In the genomic region with DNA sequence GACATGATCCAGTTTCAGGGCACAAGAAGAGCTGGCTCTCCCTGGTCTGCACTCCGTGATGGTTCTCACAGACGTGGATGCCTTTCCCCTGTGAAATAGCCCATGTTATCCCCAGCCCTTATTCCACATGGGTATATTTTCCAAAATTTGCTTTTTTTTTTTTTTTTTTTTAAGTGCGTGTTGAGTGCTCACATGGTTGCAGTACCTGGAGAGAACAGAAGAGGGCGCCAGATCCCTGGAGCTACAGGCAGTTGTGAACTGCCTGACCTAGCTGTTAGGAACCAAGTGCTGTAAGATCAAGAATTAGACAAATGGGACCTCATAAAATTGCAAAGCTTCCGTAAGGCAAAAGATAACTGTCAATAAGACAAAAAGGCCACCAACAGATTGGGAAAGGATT, we compare ENCODE assay signal across 9 mouse cellular contexts. TPM values are rescaled to one million over a fixed set of nuclear protein-coding genes. Genes with fewer than 3 reads are reported as not detected.
A peak's percentile ranks its signal among the peaks of the same experiment; 100 is the strongest.
DNase-seq lines count a peak whose midpoint lies in the region; ATAC-seq lines count a peak whose summit lies in the region.
"Had no signal": no experiment of that assay in that cellular context is flagged by ENCODE, and none has a peak within 500 bp of the region (broad histone marks: within the 10 kb centered on the region; RNA-seq: fewer than 3 reads in every experiment).

No protein-coding gene starts in this region.

- no peak overlapping the region for H3K27ac ChIP-seq in neural tube, embryonic 15.5 days (replicated peaks)

- no peaks in the 10 kb centered on the region for H3K36me3 ChIP-seq in neural tube, embryonic 15.5 days

- H3K4me1 ChIP-seq in neural tube, embryonic 15.5 days, result peaks cover 34% of the 10 kb centered on the region

- peak; percentile 60 for DNase-seq in heart, postnatal 4 days
- DNase-seq in heart, adult 9 months (ENCODE audit: low spot score in 2 of 2), result no peak
- DNase-seq in CD4-positive helper T cell, adult 2 months (ENCODE audit: low read depth, low spot score), result peak; percentile 57
- DNase-seq in T-cell, adult 2 months (ENCODE audit: low spot score), result peak; percentile 44
- DNase-seq in lung, postnatal 10 days, result peak; percentile 47
- no peak for DNase-seq in cerebellum, adult 8-10 months
- DNase-seq in gastrocnemius, adult 18-20 months (ENCODE audit: low spot score), result no peak

- 85% methylated on average over 5 of the region's 5 CpGs for WGBS in neural tube, embryonic 15.5 days

- no peak for ATAC-seq in neural tube, embryonic 15.5 days (ENCODE audit: low FRiP score)

- H3K9me3 ChIP-seq in neural tube, embryonic 15.5 days (replicated peaks), result no peaks in the 10 kb centered on the region

- no peak overlapping the region for H3K4me3 ChIP-seq in neural tube, embryonic 15.5 days (replicated peaks)
- H3K4me3 ChIP-seq: myocyte had no signal

- no peaks in the 10 kb centered on the region for H3K27me3 ChIP-seq in neural tube, embryonic 15.5 days (replicated peaks)

- H3K4me2 ChIP-seq in neural tube, embryonic 15.5 days, result no peak overlapping the region

- no peak overlapping the region for H3K9ac ChIP-seq in neural tube, embryonic 15.5 days (replicated peaks)

RNA-seq across cellular contexts. Expression of a gene that starts 38.8 kb away (rescaled TPM):
- total RNA-seq in heart, postnatal 4 days (2021), result 10 to 100 TPM; 34.9 to 35.9 TPM
- 100 to 1,000 TPM in 1 of 2 experiments, 10 to 100 TPM in 1; 87.0 to 114 TPM for total RNA-seq in gastrocnemius, adult 18-20 months (2021)
- polyA plus RNA-seq in neural tube, embryonic 15.5 days (2015; fragmentation: Nextera tagmentation; extraction: Ambion mirVana), result 22.3 and 22.7 TPM in 2 replicates

Comparison
In these comparisons a context has a peak if more than half of its experiments do, and no peak if none do; other contexts are left out.
1. DNase-seq: peak in heart, postnatal 4 days (single experiment), CD4-positive helper T cell, adult 2 months (single experiment), T-cell, adult 2 months (single experiment) and lung, postnatal 10 days (single experiment); none in heart, adult 9 months (0 of 2), cerebellum, adult 8-10 months (single experiment) and gastrocnemius, adult 18-20 months (single experiment).